Mouse (Mus musculus) hindlimb bud, embryonic 11.5 days (tissue): Measurements from ENCODE around the gene Arhgdig.
"Not testable (repeated sequence)": the region's sequence is repeated elsewhere in the genome, so short reads cannot be mapped to it uniquely, and the experiment has no call there.

Experiments used
- DNase-seq: peaks from one replicate; pipeline ENCODE4 v3.0.0-alpha.2; 2012; ENCODE audit warnings: low read depth, low spot score; ENCODE audit errors: extremely low spot score

Arhgdig gene

DNA sequence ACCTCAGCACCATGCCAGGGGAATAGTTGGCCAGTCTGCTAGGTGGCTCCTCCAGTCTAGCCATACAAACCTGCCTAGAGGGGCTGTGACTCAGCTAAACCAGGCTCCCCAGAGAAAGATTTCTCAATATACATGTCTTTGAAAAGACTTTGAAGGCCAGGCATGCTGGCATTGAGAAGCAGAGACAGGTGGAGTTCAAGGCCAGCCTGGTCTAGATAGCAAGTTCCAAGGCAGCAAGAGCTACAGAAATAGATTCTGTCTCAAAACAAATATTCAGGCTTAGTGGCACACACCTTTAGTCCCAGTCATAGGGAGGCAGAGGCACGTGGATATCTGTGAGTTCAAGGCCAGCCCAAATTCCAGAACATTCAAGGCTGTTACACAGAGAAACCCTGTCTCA, 1.2 kb downstream of the Arhgdig start:
- no peak for DNase-seq

DNA sequence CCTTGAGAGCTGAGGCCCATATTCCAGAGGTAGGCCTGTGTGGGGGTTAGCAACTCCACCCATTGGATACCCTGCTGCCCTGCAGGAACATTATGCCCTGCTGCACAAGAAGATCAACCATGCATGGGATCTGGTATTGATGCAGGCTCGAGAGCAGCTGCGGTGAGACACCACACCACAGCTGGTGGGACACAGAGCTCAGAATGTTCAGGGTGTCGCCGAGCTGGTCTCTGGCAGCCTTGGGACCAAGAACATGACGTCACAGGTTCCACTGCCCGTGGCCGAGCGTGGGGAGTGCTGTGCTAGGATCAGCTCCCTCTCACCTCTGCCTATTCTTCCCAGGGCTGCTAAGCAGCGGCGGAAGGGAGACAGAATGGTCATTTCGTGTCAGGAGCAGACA, 2.8 kb downstream of the Arhgdig start:
- no peak for DNase-seq

DNA sequence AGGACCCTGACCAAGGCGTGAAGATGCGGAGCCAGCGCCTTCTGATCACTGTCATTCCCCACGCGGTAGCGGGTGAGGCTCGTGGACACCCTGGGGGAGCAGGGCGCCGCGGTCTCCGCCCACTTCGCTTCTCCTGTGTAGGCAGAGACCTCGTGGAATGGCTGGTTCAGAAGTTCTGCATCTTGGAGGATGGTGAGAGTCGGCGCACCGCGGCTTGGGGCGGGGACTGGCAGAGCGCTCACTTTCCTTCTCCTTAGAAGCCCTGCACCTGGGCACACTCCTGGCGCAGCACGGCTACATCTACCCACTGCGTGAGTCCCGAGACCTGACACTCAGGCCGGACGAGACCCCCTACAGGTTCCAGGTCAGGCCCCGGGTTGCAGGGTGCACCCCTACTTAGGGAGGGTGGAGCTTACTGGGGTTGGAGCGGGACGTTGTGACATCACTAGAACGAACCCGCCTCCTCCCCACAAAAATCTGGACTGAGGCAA, 4.2 kb downstream of the Arhgdig start:
- no peak for DNase-seq

- DNase-seq: no peak
These were observed 4.8 kb downstream of the Arhgdig start, which contains the start of gene Rgs11 for GRCm38 (mm10) chr17:26202737-26203136. Rgs11 (plus strand) TSS chr17:26202951.

GRCm38 (mm10) chr17:26201998-26202397, 5.6 kb downstream of the Arhgdig start:
- no peak for DNase-seq

GRCm38 (mm10) chr17:26200831-26201705, 6.5 kb downstream of the Arhgdig start:
- no peak for DNase-seq

GRCm38 (mm10) chr17:26198892-26199291, 8.7 kb downstream of the Arhgdig start, which contains the start of gene Pdia2:
Pdia2 (minus strand) TSS chr17:26199087.
- DNase-seq: no peak

- no peak for DNase-seq
These were observed 14.9 kb downstream of the Arhgdig start for GRCm38 (mm10) chr17:26192481-26193190.

DNA sequence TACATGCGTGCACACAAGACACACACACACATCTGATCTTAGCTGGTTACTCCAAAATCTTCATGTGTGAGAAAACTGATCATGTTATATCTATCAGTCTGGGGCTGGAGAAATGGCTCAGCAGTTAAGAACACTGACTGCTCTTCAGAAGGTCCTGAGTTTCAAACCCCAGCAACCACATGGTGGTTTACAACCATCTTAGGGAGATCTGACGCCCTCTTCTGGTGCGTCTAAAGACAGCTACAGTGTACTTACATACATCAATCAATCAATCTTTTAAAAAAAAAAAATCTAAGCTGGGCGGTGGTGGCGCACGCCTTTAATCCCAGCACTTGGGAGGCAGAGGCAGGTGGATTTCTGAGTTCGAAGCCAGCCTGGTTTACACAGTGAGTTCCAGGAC, 16.1 kb downstream of the Arhgdig start:
- DNase-seq: not testable (repeated sequence)

GRCm38 (mm10) chr17:26188091-26188805, 19.3 kb downstream of the Arhgdig start:
- no peak for DNase-seq

GRCm38 (mm10) chr17:26187592-26187991, 20.0 kb downstream of the Arhgdig start:
- no peak for DNase-seq

GRCm38 (mm10) chr17:26181179-26181578, 26.4 kb downstream of the Arhgdig start:
- no peak for DNase-seq

DNA sequence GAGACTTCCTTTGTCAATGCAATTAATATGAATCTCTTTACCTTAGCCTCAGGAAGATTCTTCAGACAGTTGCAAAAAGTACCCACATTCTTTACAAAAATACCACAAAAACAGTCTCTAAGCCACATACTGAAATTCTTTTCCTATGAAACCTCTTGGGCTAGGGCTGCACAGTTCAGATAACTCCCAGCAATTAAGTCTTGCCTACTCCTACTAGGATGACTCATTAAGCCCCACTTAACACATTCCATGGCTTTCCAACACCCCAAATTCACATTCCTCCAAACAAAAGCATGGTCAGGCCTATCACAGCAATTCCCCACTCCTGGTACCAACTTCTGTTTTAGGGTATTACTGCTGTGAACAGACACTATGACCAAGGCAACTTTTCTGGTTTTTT, 29.0 kb downstream of the Arhgdig start:
- DNase-seq: no peak

- not testable (repeated sequence) for DNase-seq
These were observed 32.3 kb downstream of the Arhgdig start for GRCm38 (mm10) chr17:26175248-26175647.

DNA sequence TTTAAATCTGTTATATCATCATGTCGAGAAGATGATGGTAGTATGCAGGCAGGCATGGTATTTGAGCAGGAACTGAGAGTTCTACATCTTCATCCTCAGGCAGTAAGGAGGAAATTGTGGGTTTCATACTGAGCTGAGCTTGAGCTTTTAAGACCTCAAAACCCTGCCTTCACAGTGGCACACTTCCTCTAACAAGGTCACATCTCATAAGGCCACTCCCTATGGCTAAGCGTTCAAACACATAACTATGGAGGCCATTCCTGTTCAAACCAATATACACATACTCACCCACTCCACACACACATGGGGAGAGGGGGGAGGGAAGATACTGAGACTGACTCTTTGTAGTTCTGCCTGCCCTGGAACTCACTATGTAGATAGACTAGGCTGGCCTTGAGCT, 39.5 kb downstream of the Arhgdig start:
- no peak for DNase-seq

GRCm38 (mm10) chr17:26162736-26163135, 44.9 kb downstream of the Arhgdig start:
- no peak for DNase-seq

GRCm38 (mm10) chr17:26151886-26152630, 55.5 kb downstream of the Arhgdig start:
- DNase-seq: no peak
